Mouse (Mus musculus) bone marrow macrophage, adult 2 months (primary cell): Measurements from ENCODE around the gene Tmem217. TPM values are rescaled to one million over a fixed set of nuclear protein-coding genes. Genes with fewer than 3 reads are reported as not detected.

Source experiments
- H3K27ac ChIP-seq: 2 replicates; pipeline ENCODE4 v1.5.1; 2012; ENCODE audit warnings: low read depth, low read length; ENCODE audit not compliant: insufficient read depth
- H3K4me1 ChIP-seq: 2 replicates; pipeline ENCODE4 v1.6.1; 2012; ENCODE audit warnings: low read length; ENCODE audit not compliant: control insufficient read depth, insufficient read depth
- H3K4me3 ChIP-seq: 2 replicates; pipeline ENCODE4 v1.5.1; 2012; ENCODE audit warnings: mild to moderate bottlenecking, low read length, moderate library complexity; ENCODE audit not compliant: insufficient read depth
- CTCF ChIP-seq: IDR thresholded peaks from 2 replicates; pipeline ENCODE4 v1.5.1; 2012; ENCODE audit warnings: low read depth, mild to moderate bottlenecking, low read length, moderate library complexity
- POLR2A ChIP-seq: IDR thresholded peaks from 2 replicates; pipeline ENCODE4 v1.6.1; 2012; ENCODE audit warnings: mild to moderate bottlenecking, low read depth, low read length, borderline replicate concordance
- polyA plus RNA-seq: library from polyadenylated mRNA; stranded (reverse); fragments of >200 nt; gene quantifications from 2 replicates; pipeline ENCODE4 v1.2.4, GENCODE M21; 2012; ENCODE audit not compliant: missing spikeins, insufficient read depth, insufficient read length

Tmem217 gene
- polyA plus RNA-seq, 1 experiment, result not detected

- no peak overlapping the region for H3K27ac ChIP-seq
- H3K4me3 ChIP-seq, result no peak overlapping the region
- H3K4me1 ChIP-seq, result no peaks in the 10 kb centered on the region
- no peak for TF ChIP-seq POLR2A
- TF ChIP-seq CTCF, result no peak
These were observed 32.1 kb upstream of the Tmem217 start for GRCm38 (mm10) chr17:29584306-29584705.

GRCm38 (mm10) chr17:29583569-29583968 lies 31.4 kb upstream of the Tmem217 start:
- H3K27ac ChIP-seq, result no peak overlapping the region
- H3K4me3 ChIP-seq, result no peak overlapping the region
- TF ChIP-seq POLR2A (no peak), CTCF (no peak)
- no peaks in the 10 kb centered on the region for H3K4me1 ChIP-seq

GRCm38 (mm10) chr17:29579579-29580126 lies 27.5 kb upstream of the Tmem217 start:
- TF ChIP-seq CTCF (no peak), POLR2A (no peak)
- no peak overlapping the region for H3K4me3 ChIP-seq
- H3K27ac ChIP-seq, result no peak overlapping the region
- no peaks in the 10 kb centered on the region for H3K4me1 ChIP-seq

GRCm38 (mm10) chr17:29569831-29570230 lies 17.6 kb upstream of the Tmem217 start:
- H3K27ac ChIP-seq, result no peak overlapping the region
- no peaks in the 10 kb centered on the region for H3K4me1 ChIP-seq
- TF ChIP-seq POLR2A, result no peak
- TF ChIP-seq CTCF, result no peak
- H3K4me3 ChIP-seq, result no peak overlapping the region

- Histone ChIP-seq H3K4me1 (no peaks in the 10 kb centered on the region), H3K27ac (no peak overlapping the region), H3K4me3 (no peak overlapping the region)
- TF ChIP-seq POLR2A (no peak), CTCF (no peak)
These were observed 16.2 kb upstream of the Tmem217 start for GRCm38 (mm10) chr17:29568435-29568834.

GRCm38 (mm10) chr17:29565521-29565920 lies 13.3 kb upstream of the Tmem217 start:
- no peak overlapping the region for H3K4me3 ChIP-seq
- no peak for TF ChIP-seq POLR2A
- no peak for TF ChIP-seq CTCF
- H3K4me1 ChIP-seq, result no peaks in the 10 kb centered on the region
- H3K27ac ChIP-seq, result no peak overlapping the region

GRCm38 (mm10) chr17:29558476-29558875 lies 6.3 kb upstream of the Tmem217 start:
- H3K4me1 ChIP-seq, result no peaks in the 10 kb centered on the region
- H3K27ac ChIP-seq, result no peak overlapping the region
- no peak for TF ChIP-seq CTCF
- no peak for TF ChIP-seq POLR2A
- H3K4me3 ChIP-seq, result no peak overlapping the region

GRCm38 (mm10) chr17:29556893-29557292 lies 4.7 kb upstream of the Tmem217 start:
- TF ChIP-seq POLR2A (no peak), CTCF (no peak)

GRCm38 (mm10) chr17:29556456-29556855 lies 4.3 kb upstream of the Tmem217 start:
- no peak overlapping the region for H3K4me3 ChIP-seq
- TF ChIP-seq CTCF (no peak), POLR2A (no peak)
- H3K27ac ChIP-seq, result no peak overlapping the region
- H3K4me1 ChIP-seq, result no peaks in the 10 kb centered on the region

More at GRCm38 (mm10) chr17:29556893-29557292, 4.7 kb upstream of the Tmem217 start:
- H3K4me3 ChIP-seq, result no peak overlapping the region
- no peaks in the 10 kb centered on the region for H3K4me1 ChIP-seq
- H3K27ac ChIP-seq, result no peak overlapping the region

- TF ChIP-seq POLR2A, result no peak
- TF ChIP-seq CTCF, result no peak
- no peak overlapping the region for H3K4me3 ChIP-seq
- H3K27ac ChIP-seq, result no peak overlapping the region
These were observed 2.0 kb upstream of the Tmem217 start for GRCm38 (mm10) chr17:29554176-29554575.

GRCm38 (mm10) chr17:29551019-29551418 lies 1.2 kb downstream of the Tmem217 start:
- peaks cover 20% of the 10 kb centered on the region for H3K4me1 ChIP-seq
- H3K4me3 ChIP-seq, result no peak overlapping the region
- TF ChIP-seq CTCF (no peak), POLR2A (no peak)
- no peak overlapping the region for H3K27ac ChIP-seq

More at GRCm38 (mm10) chr17:29554176-29554575, 2.0 kb upstream of the Tmem217 start:
- H3K4me1 ChIP-seq, result peaks cover 13% of the 10 kb centered on the region
